Mouse (Mus musculus) kidney, embryonic 14.5 days (tissue): Measurements from ENCODE around the gene Macf1. TPM values are rescaled to one million over a fixed set of nuclear protein-coding genes. Genes with fewer than 3 reads are reported as not detected.

Experiments
- ATAC-seq: fragments of 200-750 bp; cut with Nextera tagmentation; 2 replicates; pipeline ENCODE4 v1.8.0; 2017; ENCODE audit warnings: moderate number of reproducible peaks, mild to moderate bottlenecking, moderate TSS enrichment, moderate library complexity; ENCODE audit not compliant: low FRiP score, low TSS enrichment
- H3K27ac ChIP-seq: fragments of 300-500 bp; sonication (generic); 2 replicates; pipeline ENCODE4 v1.5.1; 2014; ENCODE audit warnings: low read depth, mild to moderate bottlenecking, low read length, moderate library complexity, mixed read lengths
- H3K27me3 ChIP-seq: fragments of 300-500 bp; sonication (generic); 2 replicates; pipeline ENCODE4 v1.6.1; 2014; ENCODE audit warnings: mild to moderate bottlenecking, low read length; ENCODE audit not compliant: control insufficient read depth, insufficient read depth
- H3K36me3 ChIP-seq: fragments of 300-500 bp; sonication (generic); 2 replicates; pipeline ENCODE4 v1.6.1; 2014; ENCODE audit warnings: low read length, mixed read lengths; ENCODE audit not compliant: control insufficient read depth, insufficient read depth
- H3K4me1 ChIP-seq: fragments of 300-500 bp; sonication (generic); 2 replicates; pipeline ENCODE4 v1.6.1; 2014; ENCODE audit warnings: low read length, mixed read lengths; ENCODE audit not compliant: control insufficient read depth, insufficient read depth
- H3K4me2 ChIP-seq: fragments of 300-500 bp; sonication (generic); replicated peaks from 2 replicates; pipeline ENCODE4 v1.6.1; 2014; ENCODE audit warnings: low read depth, mild to moderate bottlenecking, low read length
- H3K4me3 ChIP-seq: fragments of 300-500 bp; sonication (generic); 2 replicates; pipeline ENCODE4 v1.5.1; 2014; ENCODE audit warnings: mild to moderate bottlenecking, low read length
- H3K9ac ChIP-seq: fragments of 300-500 bp; sonication (generic); 2 replicates; pipeline ENCODE4 v1.6.1; 2014; ENCODE audit warnings: low read depth, mild to moderate bottlenecking, low read length, moderate library complexity
- H3K9me3 ChIP-seq: fragments of 300-500 bp; sonication (generic); 2 replicates; pipeline ENCODE4 v1.6.1; 2016; ENCODE audit warnings: low read length; ENCODE audit not compliant: control insufficient read depth
- WGBS: fragments of 180-500 bp; shearing (Covaris S2); extraction: QIAGEN DNeasy Blood & Tissue Kit; methylation state at CpG from one replicate; pipeline ENCODE4 v1.1.7; 2014; 5-methylcytosine and 5-hydroxymethylcytosine counted together
- polyA plus RNA-seq: library from polyadenylated mRNA; unstranded; fragments of >200 nt; fragmentation: Nextera tagmentation; extraction: Ambion mirVana; gene quantifications from 2 replicates; pipeline ENCODE4 v1.2.1, GENCODE M21; 2014

Gene Macf1
- polyA plus RNA-seq, 1 experiment from 2014 or later = 89.2 TPM

DNA sequence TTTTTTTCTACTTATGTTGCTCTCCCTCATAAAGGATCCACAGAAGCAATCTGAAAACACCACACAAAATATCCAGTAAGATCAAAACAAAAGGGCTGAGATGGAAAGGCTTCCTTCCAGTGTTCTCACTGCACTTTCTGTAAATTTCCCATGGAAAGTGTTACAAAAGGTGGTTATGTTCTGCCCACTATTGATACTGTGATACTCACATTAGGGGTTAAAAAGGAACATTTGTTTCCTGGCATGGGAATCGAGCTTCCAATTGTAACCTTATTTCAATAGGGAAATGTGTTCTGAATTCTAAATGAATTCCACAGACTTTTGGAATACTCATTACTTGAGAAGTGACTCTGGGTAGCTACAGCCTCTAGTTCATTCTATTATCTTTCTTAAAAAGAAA lies 299.1 kb downstream of the Macf1 start:
- no peak for ATAC-seq
- no peak overlapping the region for H3K27ac ChIP-seq
- no peaks in the 10 kb centered on the region for H3K27me3 ChIP-seq
- H3K36me3 ChIP-seq = peaks cover 87% of the 10 kb centered on the region
- WGBS = 76% methylated on average over 1 of the region's 1 CpGs
- no peak overlapping the region for H3K4me2 ChIP-seq
- no peaks in the 10 kb centered on the region for H3K4me1 ChIP-seq
- no peak overlapping the region for H3K9ac ChIP-seq
- no peak overlapping the region for H3K4me3 ChIP-seq
- no peaks in the 10 kb centered on the region for H3K9me3 ChIP-seq

DNA sequence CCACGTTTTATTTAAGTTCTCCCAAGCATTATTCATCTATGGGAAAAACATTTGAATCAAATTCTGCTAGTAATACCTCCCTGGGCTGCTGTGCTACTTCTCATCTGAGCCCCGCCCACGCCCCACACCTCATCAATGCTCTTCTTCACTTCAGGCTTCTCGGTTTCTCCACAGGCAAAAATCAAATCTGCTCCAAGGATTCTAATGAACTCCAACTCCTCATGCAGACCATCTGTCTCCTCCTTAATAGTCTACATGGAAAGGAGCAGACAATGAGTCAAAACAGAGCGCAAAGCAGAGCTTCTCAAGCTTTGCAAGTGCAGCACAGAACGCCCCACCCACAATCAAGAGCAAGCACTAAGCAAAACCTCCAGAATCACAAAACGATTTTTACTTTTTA lies 301.0 kb downstream of the Macf1 start:
- Histone ChIP-seq H3K27me3 (no peaks in the 10 kb centered on the region), H3K27ac (no peak overlapping the region), H3K4me2 (no peak overlapping the region), H3K4me3 (no peak overlapping the region), H3K9me3 (no peaks in the 10 kb centered on the region), H3K4me1 (no peaks in the 10 kb centered on the region), H3K36me3 (peaks cover 83% of the 10 kb centered on the region), H3K9ac (no peak overlapping the region)
- no peak for ATAC-seq
- WGBS = 94% methylated on average over 7 of the region's 7 CpGs

DNA sequence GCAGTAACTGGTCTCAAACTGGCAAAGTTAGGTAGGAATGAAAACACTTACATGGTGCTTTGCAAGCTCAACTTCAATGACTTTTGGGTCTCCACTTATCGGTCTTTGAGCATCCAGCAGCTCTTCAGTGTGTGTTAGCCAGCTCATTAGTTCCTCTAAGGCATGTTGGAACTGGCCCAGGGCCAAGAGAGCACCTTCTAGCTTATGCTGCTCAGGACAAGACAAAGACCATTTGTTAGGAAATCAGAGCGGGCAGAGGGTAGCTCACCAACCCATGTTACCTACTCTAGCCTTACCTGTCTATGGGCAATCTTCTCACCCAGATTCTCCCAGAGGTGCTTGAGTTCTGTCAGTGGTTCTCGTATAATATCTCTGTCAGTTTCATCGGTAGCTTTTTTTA lies 302.1 kb downstream of the Macf1 start:
- peaks cover 91% of the 10 kb centered on the region for H3K36me3 ChIP-seq
- no peaks in the 10 kb centered on the region for H3K4me1 ChIP-seq
- H3K4me3 ChIP-seq = no peak overlapping the region
- no peak overlapping the region for H3K9ac ChIP-seq
- no peak for ATAC-seq
- no peak overlapping the region for H3K4me2 ChIP-seq
- H3K27ac ChIP-seq = no peak overlapping the region
- no peaks in the 10 kb centered on the region for H3K9me3 ChIP-seq
- 95% methylated on average over 4 of the region's 4 CpGs for WGBS
- H3K27me3 ChIP-seq = no peaks in the 10 kb centered on the region

DNA sequence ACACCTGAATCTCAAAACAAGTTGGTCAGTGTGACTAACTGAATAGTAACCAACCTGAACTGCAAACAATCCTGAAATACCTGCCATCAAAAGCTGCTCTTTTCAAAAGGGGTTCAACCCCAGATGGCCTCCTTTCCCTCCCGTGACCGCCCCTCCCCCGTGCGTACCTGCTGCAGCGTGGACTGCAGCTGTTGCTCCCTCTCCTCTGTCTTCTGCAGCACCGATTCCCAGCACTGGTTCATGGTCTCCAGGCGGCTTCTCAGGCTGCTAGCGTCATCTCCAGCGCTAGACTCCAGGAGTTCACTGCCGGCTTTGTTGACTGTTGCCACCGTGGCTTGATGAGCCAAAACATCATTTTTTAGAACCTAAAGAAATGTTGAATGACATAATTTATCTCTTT lies 302.6 kb downstream of the Macf1 start:
- Histone ChIP-seq H3K4me3 (no peak overlapping the region), H3K27me3 (no peaks in the 10 kb centered on the region), H3K9ac (no peak overlapping the region), H3K9me3 (no peaks in the 10 kb centered on the region), H3K27ac (no peak overlapping the region), H3K36me3 (peaks cover 91% of the 10 kb centered on the region), H3K4me1 (no peaks in the 10 kb centered on the region), H3K4me2 (no peak overlapping the region)
- no peak for ATAC-seq
- WGBS = 91% methylated on average over 11 of the region's 11 CpGs

DNA sequence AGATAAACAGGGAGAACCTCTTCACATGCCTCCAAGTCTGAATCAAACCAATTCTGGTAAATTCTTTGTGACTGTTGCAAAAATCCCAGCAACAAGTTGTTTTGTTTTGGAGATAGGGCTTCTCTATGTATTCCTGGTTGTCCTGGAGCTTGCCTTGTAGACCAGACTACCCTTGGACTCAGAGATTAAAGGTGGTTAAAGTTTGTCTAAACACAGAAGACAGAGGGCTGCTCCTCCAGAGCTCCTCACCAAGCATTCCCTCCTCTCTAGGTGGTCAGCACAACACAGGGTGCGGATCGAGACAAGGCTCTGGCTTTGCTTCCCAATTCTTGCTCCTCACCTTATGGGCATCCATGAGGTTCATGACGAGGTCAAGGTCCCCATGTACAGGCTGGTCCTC lies 308.1 kb downstream of the Macf1 start:
- WGBS = over 99% methylated on average over 3 of the region's 3 CpGs
- H3K4me1 ChIP-seq = no peaks in the 10 kb centered on the region
- no peak overlapping the region for H3K4me2 ChIP-seq
- ATAC-seq = no peak
- H3K9me3 ChIP-seq = no peaks in the 10 kb centered on the region
- no peak overlapping the region for H3K4me3 ChIP-seq
- H3K27me3 ChIP-seq = no peaks in the 10 kb centered on the region
- H3K36me3 ChIP-seq = peaks cover 91% of the 10 kb centered on the region
- H3K27ac ChIP-seq = no peak overlapping the region
- H3K9ac ChIP-seq = no peak overlapping the region

DNA sequence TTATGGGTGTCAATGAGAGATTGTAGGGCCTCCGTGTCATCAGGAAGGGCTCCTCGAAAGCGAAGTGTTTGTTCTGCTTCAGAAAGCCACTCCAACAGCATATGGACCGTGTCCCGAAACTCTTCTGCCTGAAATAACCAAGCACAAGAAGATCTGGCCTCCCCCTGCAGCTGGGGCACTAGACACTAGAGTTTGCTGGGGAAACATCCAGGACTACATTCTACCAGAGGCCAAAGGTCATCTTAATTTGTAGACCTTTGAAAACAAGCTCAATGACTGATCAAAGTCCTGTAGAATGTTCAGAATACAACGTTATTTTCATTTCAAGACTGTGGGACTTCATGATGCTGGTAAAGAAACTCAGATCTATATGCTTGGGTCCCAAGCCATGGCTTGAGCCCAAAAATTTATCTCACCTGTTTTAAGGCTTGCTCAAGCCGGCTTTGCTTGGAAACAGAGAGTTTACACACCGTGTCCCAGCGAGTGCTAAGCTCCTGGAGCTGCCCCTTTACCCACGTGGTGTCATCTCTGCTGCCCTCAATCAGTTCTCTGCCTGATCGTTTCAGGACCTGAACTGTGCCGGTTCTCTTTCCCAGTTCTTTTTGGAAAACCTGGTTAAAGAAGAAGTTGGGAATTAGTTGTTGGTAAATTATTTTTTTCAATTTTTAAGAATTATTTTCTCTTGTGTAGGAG lies 309.7 kb downstream of the Macf1 start:
- Histone ChIP-seq H3K9ac (no peak overlapping the region), H3K4me3 (no peak overlapping the region), H3K4me1 (no peaks in the 10 kb centered on the region), H3K27me3 (no peaks in the 10 kb centered on the region), H3K9me3 (no peaks in the 10 kb centered on the region), H3K27ac (no peak overlapping the region), H3K36me3 (peaks cover 93% of the 10 kb centered on the region), H3K4me2 (no peak overlapping the region)
- WGBS = 90% methylated on average over 12 of the region's 12 CpGs
- no peak for ATAC-seq

DNA sequence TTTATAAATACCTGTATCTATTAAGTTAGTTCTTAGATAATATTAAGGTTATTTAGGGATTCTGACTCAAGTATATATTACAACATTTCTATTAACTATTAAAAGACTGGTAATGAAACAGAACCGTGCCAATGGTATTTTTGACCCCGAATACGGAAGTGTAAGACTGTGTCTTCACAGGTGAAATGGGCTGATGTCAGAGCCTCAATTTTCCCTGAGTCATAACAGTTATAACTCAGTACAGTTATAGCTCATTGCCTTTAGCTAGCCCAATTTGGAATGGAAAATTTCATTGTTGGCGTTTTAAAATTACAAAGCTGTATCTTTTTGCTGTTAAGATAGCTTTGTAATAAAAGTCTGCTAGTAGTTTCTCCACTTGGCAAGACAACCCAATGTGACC lies 320.6 kb downstream of the Macf1 start:
- no peaks in the 10 kb centered on the region for H3K27me3 ChIP-seq
- H3K4me3 ChIP-seq = no peak overlapping the region
- no peak overlapping the region for H3K4me2 ChIP-seq
- no peaks in the 10 kb centered on the region for H3K4me1 ChIP-seq
- no peak overlapping the region for H3K9ac ChIP-seq
- WGBS = 96% methylated on average over 4 of the region's 4 CpGs
- no peaks in the 10 kb centered on the region for H3K9me3 ChIP-seq
- ATAC-seq = no peak
- H3K36me3 ChIP-seq = peaks cover 87% of the 10 kb centered on the region
- no peak overlapping the region for H3K27ac ChIP-seq

DNA sequence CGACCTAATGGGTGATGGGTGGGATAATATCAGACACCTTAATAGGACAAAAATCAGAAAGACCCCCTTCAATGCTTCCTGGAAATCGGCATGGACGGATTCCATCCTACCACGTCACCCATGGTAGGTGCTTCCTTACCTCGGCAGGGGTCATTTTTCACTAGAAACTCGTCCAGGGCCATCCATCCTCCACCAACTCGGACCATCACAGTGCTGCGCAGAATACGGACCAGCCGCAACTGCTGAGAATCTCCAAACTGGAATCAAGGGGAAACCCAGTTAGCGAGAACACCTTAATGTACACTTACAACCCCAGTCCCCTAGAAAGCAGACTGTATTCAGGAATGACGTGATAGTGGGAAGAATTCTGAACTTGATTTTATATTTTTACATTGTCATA lies 323.4 kb downstream of the Macf1 start:
- WGBS = 94% methylated on average over 12 of the region's 12 CpGs

DNA sequence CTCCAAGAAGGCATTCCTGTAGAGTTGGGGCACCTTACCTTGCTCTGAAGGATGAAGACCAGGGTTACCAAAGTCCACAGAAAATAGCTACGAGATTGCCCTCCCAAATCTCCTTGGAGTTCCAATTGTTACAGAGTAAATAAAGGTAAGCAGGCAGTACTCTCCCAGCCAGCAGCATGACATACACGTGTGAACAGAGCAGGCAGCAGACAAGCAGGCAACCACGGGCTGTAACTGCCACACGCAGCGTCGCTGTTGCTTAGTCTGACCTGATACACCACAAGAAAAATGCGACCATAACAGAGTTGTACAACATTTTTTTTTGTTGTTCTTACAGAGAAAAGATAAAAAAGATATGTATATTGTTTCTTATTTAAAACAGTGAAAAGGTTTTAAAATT lies 325.5 kb downstream of the Macf1 start:
- Histone ChIP-seq H3K4me2 (no peak overlapping the region), H3K27me3 (no peaks in the 10 kb centered on the region), H3K27ac (no peak overlapping the region), H3K9me3 (no peaks in the 10 kb centered on the region), H3K36me3 (peaks cover 81% of the 10 kb centered on the region), H3K4me3 (no peak overlapping the region), H3K9ac (no peak overlapping the region), H3K4me1 (no peaks in the 10 kb centered on the region)
- no peak for ATAC-seq
- WGBS = 93% methylated on average over 7 of the region's 7 CpGs

More for the DNA sequence above, 323.4 kb downstream of the Macf1 start:
- Histone ChIP-seq H3K4me1 (no peaks in the 10 kb centered on the region), H3K9me3 (no peaks in the 10 kb centered on the region), H3K9ac (no peak overlapping the region), H3K4me3 (no peak overlapping the region), H3K4me2 (no peak overlapping the region), H3K36me3 (peaks cover 80% of the 10 kb centered on the region), H3K27ac (no peak overlapping the region), H3K27me3 (no peaks in the 10 kb centered on the region)
- no peak for ATAC-seq
